Mouse (Mus musculus) kidney, embryonic 16.5 days (tissue): Measurements from ENCODE around the gene Tigd3. TPM values are rescaled to one million over a fixed set of nuclear protein-coding genes. Genes with fewer than 3 reads are reported as not detected.

Experiments used
- ATAC-seq: fragments of 200-750 bp; cut with Nextera tagmentation; 2 replicates; pipeline ENCODE4 v1.8.0; 2017; ENCODE audit warnings: moderate TSS enrichment; ENCODE audit not compliant: low FRiP score, low TSS enrichment
- H3K27ac ChIP-seq: fragments of 300-500 bp; sonication (generic); 2 replicates; pipeline ENCODE4 v1.5.1; 2014; ENCODE audit warnings: low read length
- H3K27me3 ChIP-seq: fragments of 300-500 bp; sonication (generic); 2 replicates; pipeline ENCODE4 v1.6.1; 2014; ENCODE audit warnings: low read length, control low read depth, mixed read lengths; ENCODE audit not compliant: insufficient read depth
- H3K36me3 ChIP-seq: fragments of 300-500 bp; sonication (generic); 2 replicates; pipeline ENCODE4 v1.6.1; 2014; ENCODE audit warnings: low read length, control low read depth, mixed read lengths; ENCODE audit not compliant: insufficient read depth
- H3K4me1 ChIP-seq: fragments of 300-500 bp; sonication (generic); 2 replicates; pipeline ENCODE4 v1.6.1; 2014; ENCODE audit warnings: low read length, control low read depth, mixed read lengths; ENCODE audit not compliant: insufficient read depth
- H3K4me2 ChIP-seq: fragments of 300-500 bp; sonication (generic); replicated peaks from 2 replicates; pipeline ENCODE4 v1.6.1; 2014; ENCODE audit warnings: low read depth, low read length
- H3K4me3 ChIP-seq: fragments of 300-500 bp; sonication (generic); 2 replicates; pipeline ENCODE4 v1.5.1; 2014; ENCODE audit warnings: mild to moderate bottlenecking, low read length
- H3K9ac ChIP-seq: fragments of 300-500 bp; sonication (generic); replicated peaks from 2 replicates; pipeline ENCODE4 v1.6.1; 2014; ENCODE audit warnings: low read length
- H3K9me3 ChIP-seq: fragments of 300-500 bp; sonication (generic); 2 replicates; pipeline ENCODE4 v1.6.1; 2016; ENCODE audit warnings: low read length, control low read depth
- WGBS: fragments of 180-500 bp; shearing (Covaris S2); extraction: QIAGEN DNeasy Blood & Tissue Kit; methylation state at CpG from one replicate; pipeline ENCODE4 v1.1.7; 2014; 5-methylcytosine and 5-hydroxymethylcytosine counted together
- polyA plus RNA-seq: library from polyadenylated mRNA; unstranded; fragments of >200 nt; fragmentation: Nextera tagmentation; extraction: Ambion mirVana; gene quantifications from 2 replicates; pipeline ENCODE4 v1.2.1, GENCODE M21; 2015

Gene Tigd3
- polyA plus RNA-seq, 1 experiment from 2014 or later, result 3.7 TPM

GRCm38 (mm10) chr19:5923990-5924712, 30.2 kb upstream of the Tigd3 start:
- H3K9me3 ChIP-seq, result no peaks in the 10 kb centered on the region
- ATAC-seq, result peak; percentile 79
- H3K36me3 ChIP-seq, result no peaks in the 10 kb centered on the region
- H3K4me1 ChIP-seq, result peaks cover 56% of the 10 kb centered on the region
- peak overlapping the region; percentile 84 for H3K9ac ChIP-seq
- H3K27me3 ChIP-seq, result no peaks in the 10 kb centered on the region
- H3K4me2 ChIP-seq, result peak overlapping the region; percentile 91
- WGBS, result 0% methylated on average over 38 of the region's 38 CpGs
- peak overlapping the region; percentile 86 for H3K27ac ChIP-seq
- peak overlapping the region; percentile 75 for H3K4me3 ChIP-seq

GRCm38 (mm10) chr19:5922963-5923362, 29.0 kb upstream of the Tigd3 start:
- Histone ChIP-seq H3K4me1 (peaks cover 44% of the 10 kb centered on the region), H3K4me3 (peak overlapping the region; percentile 25; the same call in 1 of the 2 replicates), H3K27me3 (no peaks in the 10 kb centered on the region), H3K9me3 (no peaks in the 10 kb centered on the region), H3K9ac (peak overlapping the region; percentile 84), H3K36me3 (peaks cover 4% of the 10 kb centered on the region; the same call in 1 of the 2 replicates), H3K4me2 (peak overlapping the region; percentile 91), H3K27ac (0 out of 2 replicates have a peak overlapping the region, but pooled peaks have one; percentile 8)
- ATAC-seq, result no peak
- WGBS, result 93% methylated on average over 3 of the region's 3 CpGs

DNA sequence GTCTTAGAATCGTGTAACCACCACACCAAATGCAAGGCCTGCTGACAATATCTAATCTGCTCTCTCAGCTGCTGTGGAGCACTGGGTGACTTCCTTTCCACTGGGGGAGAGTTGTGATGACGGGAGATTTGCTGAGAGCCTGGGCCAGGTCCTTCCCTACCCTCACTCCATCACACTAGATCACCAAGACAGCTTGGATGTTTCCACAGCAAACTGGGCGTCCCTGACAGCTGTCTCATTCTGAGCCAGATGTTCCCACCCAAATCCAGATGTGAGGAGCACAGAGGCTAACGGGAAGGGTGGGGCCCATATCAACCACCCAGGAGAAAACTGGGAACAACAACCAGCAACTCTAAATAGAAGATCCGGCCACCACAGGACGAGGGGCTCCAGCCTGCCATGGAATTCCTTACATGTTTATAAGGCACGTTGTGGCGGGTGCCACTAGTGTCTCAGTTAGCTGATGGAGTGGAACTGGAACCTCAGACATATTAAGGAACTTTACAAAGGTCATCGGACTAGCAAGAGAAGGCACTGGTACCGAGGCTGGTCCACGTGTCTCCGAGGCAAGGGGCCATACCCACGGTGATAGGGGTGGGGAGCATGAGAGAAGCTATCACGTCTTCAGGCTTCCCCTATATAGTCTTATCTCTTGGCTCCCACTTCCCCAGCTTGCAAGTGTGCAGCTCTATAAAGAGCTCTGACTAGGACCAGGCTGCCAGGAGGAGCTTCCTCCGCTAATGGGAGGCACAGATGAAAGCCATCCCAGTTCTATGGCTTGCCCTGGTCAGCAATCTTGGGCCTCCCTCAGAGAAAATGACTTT, 28.4 kb upstream of the Tigd3 start:
- peak overlapping the region; percentile 91 for H3K4me2 ChIP-seq
- ATAC-seq, result no peak
- H3K27ac ChIP-seq, result peak overlapping the region; percentile 25; the same call in 1 of the 2 replicates
- 67% methylated on average over 15 of the region's 15 CpGs for WGBS
- H3K9ac ChIP-seq, result peak overlapping the region; percentile 84
- H3K27me3 ChIP-seq, result no peaks in the 10 kb centered on the region
- H3K36me3 ChIP-seq, result peaks cover 11% of the 10 kb centered on the region
- peak overlapping the region; percentile 25 for H3K4me3 ChIP-seq
- peaks cover 39% of the 10 kb centered on the region for H3K4me1 ChIP-seq
- no peaks in the 10 kb centered on the region for H3K9me3 ChIP-seq

- H3K27me3 ChIP-seq, result no peaks in the 10 kb centered on the region
- no peaks in the 10 kb centered on the region for H3K9me3 ChIP-seq
- H3K4me3 ChIP-seq, result peak overlapping the region; percentile 25
- H3K36me3 ChIP-seq, result peaks cover 16% of the 10 kb centered on the region
- H3K9ac ChIP-seq, result peak overlapping the region; percentile 51
- H3K27ac ChIP-seq, result peak overlapping the region; percentile 25; the same call in 1 of the 2 replicates
- peak; percentile 21; the same call in 1 of the 2 replicates for ATAC-seq
- peaks cover 34% of the 10 kb centered on the region for H3K4me1 ChIP-seq
- peak overlapping the region; percentile 91 for H3K4me2 ChIP-seq
- 16% methylated on average over 9 of the region's 9 CpGs for WGBS
These were observed 27.8 kb upstream of the Tigd3 start for GRCm38 (mm10) chr19:5921715-5922114.

- Histone ChIP-seq H3K4me1 (peaks cover 28% of the 10 kb centered on the region), H3K4me2 (peak within 1 kb of the TSS; percentile 89), H3K27me3 (no peaks in the 10 kb centered on the region), H3K9me3 (no peaks in the 10 kb centered on the region), H3K4me3 (peak within 1 kb of the TSS; percentile 63), H3K27ac (peak within 1 kb of the TSS; percentile 83), H3K9ac (peak within 1 kb of the TSS; percentile 83), H3K36me3 (peaks cover 15% of the 10 kb centered on the region)
- ATAC-seq, result peak; percentile 72
- WGBS, result 21% methylated on average over 13 of the region's 13 CpGs
These were observed 19.2 kb upstream of the Tigd3 start, which contains the start of gene Dpf2 for GRCm38 (mm10) chr19:5913007-5913719. Gene Dpf2, minus strand, starts transcription at chr19:5913010.

DNA sequence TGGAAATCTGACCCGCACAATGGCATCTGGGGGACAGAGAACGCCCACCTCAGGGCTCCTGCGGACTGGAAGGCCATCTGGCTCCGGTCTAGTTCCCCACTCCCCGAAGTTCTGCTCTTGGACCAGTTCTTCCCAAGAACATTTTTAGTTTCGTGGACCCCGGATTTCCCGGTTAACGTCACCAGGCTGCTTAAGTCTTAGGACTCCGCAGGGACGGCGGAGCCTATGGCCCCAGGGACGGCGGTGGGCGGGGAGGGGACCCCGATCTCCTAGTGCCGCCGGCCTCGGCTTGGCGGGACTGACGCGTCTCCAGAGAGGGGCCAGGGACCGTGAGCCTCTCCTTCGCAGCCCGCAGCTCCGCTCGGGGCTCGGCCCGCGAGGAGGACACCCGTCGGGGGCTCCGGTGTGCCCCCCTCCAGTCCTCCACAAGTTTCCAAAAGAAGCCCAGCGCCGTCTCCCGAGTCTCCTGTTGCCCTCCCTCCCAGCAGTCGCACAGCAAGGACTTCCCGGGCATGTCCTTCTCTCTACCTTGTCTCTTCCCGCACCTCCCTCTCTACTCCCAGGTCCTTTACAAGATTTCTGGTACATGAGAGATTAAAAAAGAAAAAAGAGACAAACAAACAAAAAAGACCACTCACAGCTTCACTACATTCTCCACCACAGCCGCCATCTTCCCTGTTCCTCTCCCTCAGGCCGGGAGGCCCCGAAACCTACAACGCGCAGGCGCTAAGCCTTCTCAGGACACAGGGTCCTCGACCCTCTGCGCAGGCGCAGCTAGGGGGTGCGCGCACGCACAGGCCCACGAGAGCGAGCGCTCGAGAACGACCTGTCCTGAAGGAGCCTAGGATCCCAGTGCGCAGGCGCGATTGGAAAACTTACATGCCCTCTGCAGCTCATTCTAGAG, 18.4 kb upstream of the Tigd3 start:
- WGBS, result 0% methylated on average over 58 of the region's 59 CpGs

GRCm38 (mm10) chr19:5911430-5912102, 17.6 kb upstream of the Tigd3 start:
- Histone ChIP-seq H3K9me3 (no peaks in the 10 kb centered on the region), H3K4me3 (peak overlapping the region; percentile 63), H3K4me1 (peaks cover 28% of the 10 kb centered on the region), H3K4me2 (peak overlapping the region; percentile 89), H3K27me3 (no peaks in the 10 kb centered on the region), H3K27ac (peak overlapping the region; percentile 83), H3K9ac (peak overlapping the region; percentile 83), H3K36me3 (peaks cover 7% of the 10 kb centered on the region)
- 3% methylated on average over 14 of the region's 14 CpGs for WGBS
- ATAC-seq, result no peak

More for the DNA sequence above, 18.4 kb upstream of the Tigd3 start:
- Histone ChIP-seq H3K4me2 (peak overlapping the region; percentile 89), H3K9me3 (no peaks in the 10 kb centered on the region), H3K4me1 (peaks cover 28% of the 10 kb centered on the region), H3K4me3 (peak overlapping the region; percentile 63), H3K36me3 (peaks cover 7% of the 10 kb centered on the region), H3K27ac (peak overlapping the region; percentile 83), H3K9ac (peak overlapping the region; percentile 83), H3K27me3 (no peaks in the 10 kb centered on the region)
- ATAC-seq, result peak; percentile 97

GRCm38 (mm10) chr19:5910221-5910620, 16.3 kb upstream of the Tigd3 start:
- no peak for ATAC-seq
- H3K4me2 ChIP-seq, result peak overlapping the region; percentile 89
- H3K27me3 ChIP-seq, result no peaks in the 10 kb centered on the region
- peaks cover 20% of the 10 kb centered on the region for H3K36me3 ChIP-seq
- peak overlapping the region; percentile 62 for H3K9ac ChIP-seq
- 38% methylated on average over 6 of the region's 6 CpGs for WGBS
- H3K27ac ChIP-seq, result peak overlapping the region; percentile 56
- peaks cover 28% of the 10 kb centered on the region for H3K4me1 ChIP-seq
- no peaks in the 10 kb centered on the region for H3K9me3 ChIP-seq
- peak overlapping the region; percentile 29 for H3K4me3 ChIP-seq
